Mouse (Mus musculus): ENCODE data around the gene Pik3c2b. TPM values are rescaled to one million over a fixed set of nuclear protein-coding genes. Genes with fewer than 3 reads are reported as not detected.
"Not testable (repeated sequence)": the region's sequence is repeated elsewhere in the genome, so short reads cannot be mapped to it uniquely, and the experiment has no call there.

Pik3c2b gene
- polyA plus RNA-seq, 1 experiment = 31.2 TPM

DNA sequence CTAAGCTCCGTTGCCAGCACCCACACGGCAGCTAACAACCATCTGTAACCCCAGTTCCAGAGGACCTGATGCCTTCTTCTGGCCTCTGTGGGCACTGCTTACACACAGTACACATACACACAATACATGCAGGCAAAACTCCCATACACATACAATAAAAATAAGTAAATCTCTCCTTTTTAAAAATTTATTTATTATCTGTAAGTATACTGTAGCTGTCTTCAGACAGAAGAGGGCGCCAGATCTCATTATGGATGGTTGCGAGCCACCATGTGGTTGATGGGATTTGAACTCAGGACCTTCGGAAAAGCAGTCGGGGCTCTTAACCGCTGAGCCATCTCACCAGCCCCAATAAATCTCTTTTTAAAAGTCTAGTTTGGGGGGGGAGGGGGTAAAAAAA is 24.1 kb upstream of the Pik3c2b start:
- TF ChIP-seq POLR2A (IDR thresholded peaks at IDR 0.05; ENCODE audit: borderline replicate concordance, extremely low read depth, insufficient read depth, insufficient read length, poor library complexity, severe bottlenecking) = no peak
- no peak for TF ChIP-seq CTCF (IDR thresholded peaks at IDR 0.05; ENCODE audit: borderline replicate concordance, extremely low read depth, insufficient read depth, insufficient read length)
- DNase-seq (ENCODE audit: low read depth) = no peak

DNA sequence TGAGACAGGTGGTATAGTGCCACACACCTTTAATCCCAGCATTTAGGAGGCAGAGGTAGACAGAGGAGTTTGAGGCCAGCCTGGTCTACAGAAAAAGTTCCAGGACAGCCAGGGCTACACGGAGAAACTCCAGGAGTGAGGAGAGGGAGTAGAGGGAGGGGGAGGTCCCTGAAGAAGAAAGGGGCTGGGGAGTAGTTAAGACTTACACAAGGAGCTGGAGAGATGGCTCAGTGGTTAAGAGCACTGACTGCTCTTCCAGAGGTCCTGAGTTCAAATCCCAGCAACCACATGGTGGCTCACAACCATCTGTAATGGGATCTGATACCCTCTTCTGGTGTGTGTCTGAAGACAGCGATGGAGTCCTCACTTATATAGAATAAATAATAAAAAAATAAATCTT is 23.5 kb upstream of the Pik3c2b start:
- not testable (repeated sequence) for DNase-seq (ENCODE audit: low read depth)

DNA sequence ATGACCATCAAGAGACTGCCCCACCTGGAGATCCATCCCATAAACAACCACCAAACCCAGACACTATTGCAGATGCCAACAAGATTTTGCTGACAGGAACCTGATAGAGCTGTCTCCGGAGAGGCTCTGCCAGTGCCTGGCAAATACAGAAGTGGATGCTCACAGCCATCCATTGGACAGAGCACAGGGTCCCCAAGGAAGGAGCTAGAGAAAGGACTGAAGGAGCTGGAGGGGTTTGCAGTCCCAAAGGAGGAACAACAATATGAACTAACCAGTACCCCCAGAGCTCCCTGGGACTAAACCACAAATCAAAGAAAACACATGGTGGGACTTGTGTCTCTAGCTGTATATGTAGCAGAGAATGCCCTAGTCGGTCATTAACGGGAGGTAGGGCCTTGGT is 21.7 kb upstream of the Pik3c2b start:
- DNase-seq (ENCODE audit: low read depth) = not testable (repeated sequence)

DNA sequence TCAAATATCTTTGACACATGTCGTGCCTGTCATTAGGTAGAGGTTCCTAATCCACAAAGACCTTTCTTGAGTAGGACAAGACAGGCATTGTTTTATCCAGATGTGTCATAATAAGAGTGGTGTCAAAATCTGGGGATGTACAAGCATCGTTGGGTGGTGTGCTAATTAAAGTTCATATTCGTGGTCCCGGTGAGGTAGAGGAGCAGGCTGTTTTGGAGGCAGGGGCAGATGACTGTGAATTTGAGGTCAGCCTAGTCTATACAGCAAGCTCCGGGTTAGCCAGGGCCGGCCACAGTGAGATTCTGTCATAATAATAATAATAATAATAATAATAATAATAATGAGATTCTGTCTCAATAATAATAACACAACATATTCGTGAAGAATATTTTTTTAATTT is 21.0 kb upstream of the Pik3c2b start:
- DNase-seq (ENCODE audit: low read depth) = no peak
- TF ChIP-seq CTCF (IDR thresholded peaks at IDR 0.05; ENCODE audit: borderline replicate concordance, extremely low read depth, insufficient read depth, insufficient read length) (no peak), POLR2A (IDR thresholded peaks at IDR 0.05; ENCODE audit: borderline replicate concordance, extremely low read depth, insufficient read depth, insufficient read length, poor library complexity, severe bottlenecking) (no peak)

DNA sequence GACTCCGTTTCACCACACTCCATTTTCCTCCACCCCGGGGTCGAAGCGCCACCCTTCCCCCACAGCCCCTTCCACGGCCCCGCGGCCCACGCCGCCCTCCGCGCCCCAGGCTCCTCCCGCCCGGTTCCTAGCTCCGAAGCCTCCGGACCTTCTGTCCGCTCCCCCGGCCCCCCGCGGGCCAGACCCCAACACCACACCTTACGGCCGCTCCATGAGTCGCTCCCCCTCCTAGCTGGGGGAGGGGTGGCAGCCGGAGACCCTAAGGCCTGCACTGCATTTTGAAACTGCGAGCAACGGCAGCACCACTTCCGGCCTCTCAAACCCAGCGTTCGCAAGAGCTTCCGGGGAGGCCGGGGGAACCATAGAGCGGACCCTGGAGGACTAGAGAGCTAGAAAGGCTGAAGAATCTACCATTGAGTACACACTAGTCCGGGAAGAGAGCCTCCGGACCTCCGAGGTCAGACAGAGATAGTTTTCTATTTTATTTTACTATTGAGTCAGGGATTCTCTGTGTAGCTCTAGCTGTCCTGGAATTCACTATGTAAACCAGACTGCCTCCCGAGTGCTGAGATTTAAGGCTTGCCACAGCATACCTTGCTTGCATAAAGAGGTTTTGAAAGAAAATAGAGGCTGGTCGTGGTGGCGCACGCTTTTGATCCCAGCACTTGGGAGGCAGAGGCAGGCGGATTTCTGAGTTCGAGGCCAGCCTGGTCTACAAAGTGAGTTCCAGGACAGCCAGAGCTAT is 20.2 kb upstream of the Pik3c2b start:
- TF ChIP-seq POLR2A (IDR thresholded peaks at IDR 0.05; ENCODE audit: borderline replicate concordance, extremely low read depth, insufficient read depth, insufficient read length, poor library complexity, severe bottlenecking) (no peak), CTCF (IDR thresholded peaks at IDR 0.05; ENCODE audit: borderline replicate concordance, extremely low read depth, insufficient read depth, insufficient read length) (no peak)
- DNase-seq (ENCODE audit: low read depth) = peak; percentile 99

DNA sequence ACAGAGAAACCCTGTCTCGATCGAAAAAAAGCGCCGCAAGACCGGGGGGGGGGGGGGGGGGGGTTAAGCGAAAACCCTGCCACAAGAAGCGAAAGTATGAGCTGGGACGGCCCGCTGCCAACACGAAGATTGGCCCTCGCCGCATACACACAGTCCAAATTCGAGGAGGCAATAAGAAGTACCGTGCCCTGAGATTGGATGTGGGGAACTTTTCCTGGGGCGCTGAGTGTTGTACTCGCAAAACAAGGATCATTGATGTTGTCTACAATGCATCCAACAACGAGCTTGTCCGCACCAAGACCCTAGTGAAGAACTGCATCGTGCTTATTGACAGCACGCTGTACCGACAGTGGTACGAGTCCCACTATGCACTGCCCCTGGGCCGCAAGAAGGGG is 19.7 kb upstream of the Pik3c2b start:
- not testable (repeated sequence) for DNase-seq (ENCODE audit: low read depth)

DNA sequence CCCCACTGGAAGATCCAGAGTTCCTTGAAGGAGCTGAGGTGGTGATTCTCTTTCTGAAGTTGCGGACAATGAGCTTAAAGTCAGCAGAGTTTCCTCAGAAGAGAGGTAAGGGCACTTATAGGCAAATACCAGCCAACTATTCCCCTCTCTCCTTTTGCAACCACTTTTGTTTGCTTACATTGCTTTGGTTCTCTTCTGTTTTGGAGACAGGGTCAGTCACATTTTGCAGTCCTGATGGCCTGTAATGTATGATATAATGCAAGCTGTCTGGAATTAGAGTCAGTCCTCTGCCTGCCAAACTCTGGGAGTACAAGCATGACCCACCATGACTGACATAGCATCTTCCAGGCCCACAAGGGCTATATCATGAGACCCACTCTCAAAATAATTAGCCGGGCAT is 18.3 kb upstream of the Pik3c2b start:
- TF ChIP-seq CTCF (IDR thresholded peaks at IDR 0.05; ENCODE audit: borderline replicate concordance, extremely low read depth, insufficient read depth, insufficient read length) (no peak), POLR2A (IDR thresholded peaks at IDR 0.05; ENCODE audit: borderline replicate concordance, extremely low read depth, insufficient read depth, insufficient read length, poor library complexity, severe bottlenecking) (no peak)
- no peak for DNase-seq (ENCODE audit: low read depth)

DNA sequence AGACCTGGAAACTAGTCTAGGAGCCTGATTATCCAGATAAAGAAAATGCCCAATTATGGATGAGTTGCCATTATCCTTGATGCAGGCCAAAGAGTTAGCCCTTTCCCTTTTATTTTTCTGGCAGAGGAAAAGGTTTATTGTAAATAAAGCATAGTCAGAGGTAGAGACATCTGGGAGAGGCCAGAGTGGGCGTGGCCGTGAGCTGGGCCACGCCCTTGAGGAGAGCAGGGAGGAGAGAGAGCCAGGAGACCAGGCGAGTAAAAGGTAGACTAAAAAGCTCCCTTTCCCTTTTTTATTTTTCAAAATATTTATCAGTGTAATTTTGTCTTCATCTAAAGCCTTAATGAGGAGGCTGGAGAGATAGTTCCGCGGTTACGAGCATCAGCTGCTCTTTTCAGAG is 17.5 kb upstream of the Pik3c2b start:
- DNase-seq (ENCODE audit: low read depth) = no peak
- TF ChIP-seq POLR2A (IDR thresholded peaks at IDR 0.05; ENCODE audit: borderline replicate concordance, extremely low read depth, insufficient read depth, insufficient read length, poor library complexity, severe bottlenecking) (no peak), CTCF (IDR thresholded peaks at IDR 0.05; ENCODE audit: borderline replicate concordance, extremely low read depth, insufficient read depth, insufficient read length) (no peak)

DNA sequence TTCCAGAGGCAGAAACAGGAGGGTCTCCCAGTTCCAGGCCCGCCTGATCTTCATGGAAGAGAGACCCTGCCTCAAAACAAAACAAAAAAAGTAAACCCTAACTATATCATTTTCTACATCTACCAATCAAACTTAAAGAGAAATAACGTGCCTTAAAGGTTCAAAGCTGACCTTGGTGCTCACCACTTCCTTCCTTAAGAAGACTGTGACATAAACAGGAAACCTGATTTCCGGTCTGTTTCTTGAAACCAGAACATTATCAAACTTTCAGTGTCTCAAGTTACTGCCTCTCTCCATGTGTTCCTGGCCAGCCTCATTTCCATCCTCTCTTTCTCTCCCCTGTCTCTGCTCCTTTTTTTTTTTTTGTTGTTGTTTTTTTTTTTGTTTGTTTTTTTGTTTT is 15.7 kb upstream of the Pik3c2b start:
- DNase-seq (ENCODE audit: low read depth) = no peak
- TF ChIP-seq CTCF (IDR thresholded peaks at IDR 0.05; ENCODE audit: borderline replicate concordance, extremely low read depth, insufficient read depth, insufficient read length) = no peak
- TF ChIP-seq POLR2A (IDR thresholded peaks at IDR 0.05; ENCODE audit: borderline replicate concordance, extremely low read depth, insufficient read depth, insufficient read length, poor library complexity, severe bottlenecking) = no peak

DNA sequence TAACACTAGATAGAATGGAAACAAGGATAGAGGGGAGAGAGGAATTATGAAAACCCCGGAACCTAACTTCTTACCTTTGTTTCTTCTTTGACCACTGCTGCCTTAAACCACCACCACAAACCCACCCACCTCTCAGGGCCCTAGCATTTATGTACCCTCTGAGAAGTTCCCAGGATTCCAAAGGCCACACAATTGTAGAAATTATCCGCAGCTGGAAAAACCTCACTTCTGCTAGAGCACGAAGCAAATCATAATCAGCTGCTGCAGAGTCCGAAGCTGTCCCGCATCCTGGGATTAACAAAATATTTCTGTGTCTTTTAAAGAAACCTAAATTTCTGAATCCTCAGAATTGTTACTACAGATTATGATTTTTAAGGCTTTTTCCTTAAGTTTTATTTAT is 15.0 kb upstream of the Pik3c2b start, which contains the start of gene Mdm4:
Mdm4 (minus strand) TSS at position 101 of the 400 bp plus-strand sequence.
- no peak for DNase-seq (ENCODE audit: low read depth)
- no peak for TF ChIP-seq POLR2A (IDR thresholded peaks at IDR 0.05; ENCODE audit: borderline replicate concordance, extremely low read depth, insufficient read depth, insufficient read length, poor library complexity, severe bottlenecking)
- no peak for TF ChIP-seq CTCF (IDR thresholded peaks at IDR 0.05; ENCODE audit: borderline replicate concordance, extremely low read depth, insufficient read depth, insufficient read length)

DNA sequence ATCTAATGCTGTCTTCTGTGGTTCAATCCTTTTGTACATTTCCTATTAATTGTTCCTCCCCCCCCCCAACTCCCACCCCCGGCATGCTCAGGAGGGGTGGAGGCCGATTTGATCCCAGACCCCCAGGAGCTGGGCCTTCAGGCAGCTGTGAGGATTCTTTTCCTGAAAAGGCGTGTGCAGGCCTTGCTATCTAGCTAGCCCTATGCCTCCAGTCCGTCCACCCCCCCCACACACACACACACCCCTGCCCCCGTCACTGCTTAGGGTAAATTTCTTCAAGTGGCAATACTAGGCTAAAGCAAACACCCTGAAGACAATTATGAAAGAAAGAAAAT is 12.5 kb upstream of the Pik3c2b start:
- DNase-seq (ENCODE audit: low read depth) = no peak
- no peak for TF ChIP-seq POLR2A (IDR thresholded peaks at IDR 0.05; ENCODE audit: borderline replicate concordance, extremely low read depth, insufficient read depth, insufficient read length, poor library complexity, severe bottlenecking)
- TF ChIP-seq CTCF (IDR thresholded peaks at IDR 0.05; ENCODE audit: borderline replicate concordance, extremely low read depth, insufficient read depth, insufficient read length) = no peak

DNA sequence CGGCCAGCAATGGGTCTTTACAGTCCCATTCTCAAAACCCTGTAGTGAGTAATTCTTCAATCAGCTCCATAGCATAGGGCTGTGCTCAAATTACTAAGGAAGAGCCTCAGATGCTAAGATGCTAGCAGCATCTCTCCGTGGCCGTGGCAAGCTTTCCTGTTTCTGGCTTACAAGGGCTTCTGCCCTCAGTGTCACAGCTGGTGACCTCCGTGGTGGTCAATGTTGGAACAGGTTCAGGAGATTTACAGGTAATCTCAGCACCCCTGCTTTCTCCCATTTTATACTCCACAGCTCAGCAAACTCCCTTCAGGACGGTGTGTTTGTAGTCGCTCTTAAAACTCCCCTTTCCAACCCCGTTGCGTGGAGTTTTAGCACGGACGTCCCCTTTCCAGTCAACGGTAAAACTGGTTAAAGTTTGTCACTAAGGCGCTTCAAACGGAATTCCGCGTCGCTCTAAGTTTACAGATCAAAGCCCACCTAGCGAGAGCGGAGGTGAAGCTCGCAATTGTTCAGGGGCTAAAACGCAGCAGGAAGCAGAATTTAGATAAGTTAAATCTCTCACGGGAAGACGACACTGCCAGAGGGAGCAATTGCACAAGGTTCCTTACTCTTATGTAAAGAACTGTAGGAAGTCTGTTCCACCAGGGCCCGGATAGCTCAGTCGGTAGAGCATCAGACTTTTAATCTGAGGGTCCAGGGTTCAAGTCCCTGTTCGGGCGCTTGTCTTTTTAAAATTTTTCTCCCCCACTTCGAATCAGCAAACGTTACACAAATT is 12.0 kb upstream of the Pik3c2b start:
- DNase-seq (ENCODE audit: low read depth) = peak; percentile 91
- TF ChIP-seq POLR2A (IDR thresholded peaks at IDR 0.05; ENCODE audit: borderline replicate concordance, extremely low read depth, insufficient read depth, insufficient read length, poor library complexity, severe bottlenecking) (no peak), CTCF (IDR thresholded peaks at IDR 0.05; ENCODE audit: borderline replicate concordance, extremely low read depth, insufficient read depth, insufficient read length) (no peak)

DNA sequence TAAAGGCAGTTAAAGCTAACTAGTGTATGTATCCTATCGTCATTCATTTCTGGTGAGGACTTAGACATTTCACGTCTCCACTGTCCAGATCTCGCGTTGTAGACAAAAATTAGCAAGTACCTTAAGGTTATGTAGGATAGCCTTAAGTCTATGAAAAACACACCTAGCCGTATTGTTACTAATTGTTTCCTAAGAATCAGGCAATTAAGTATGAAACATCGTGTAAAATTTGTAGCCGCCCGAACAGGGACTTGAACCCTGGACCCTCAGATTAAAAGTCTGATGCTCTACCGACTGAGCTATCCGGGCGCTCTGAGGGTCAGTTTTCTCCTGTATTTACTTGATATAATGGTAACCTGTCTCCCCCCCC is 11.4 kb upstream of the Pik3c2b start:
- DNase-seq (ENCODE audit: low read depth) = no peak
- TF ChIP-seq POLR2A (IDR thresholded peaks at IDR 0.05; ENCODE audit: borderline replicate concordance, extremely low read depth, insufficient read depth, insufficient read length, poor library complexity, severe bottlenecking) (no peak), CTCF (IDR thresholded peaks at IDR 0.05; ENCODE audit: borderline replicate concordance, extremely low read depth, insufficient read depth, insufficient read length) (no peak)

DNA sequence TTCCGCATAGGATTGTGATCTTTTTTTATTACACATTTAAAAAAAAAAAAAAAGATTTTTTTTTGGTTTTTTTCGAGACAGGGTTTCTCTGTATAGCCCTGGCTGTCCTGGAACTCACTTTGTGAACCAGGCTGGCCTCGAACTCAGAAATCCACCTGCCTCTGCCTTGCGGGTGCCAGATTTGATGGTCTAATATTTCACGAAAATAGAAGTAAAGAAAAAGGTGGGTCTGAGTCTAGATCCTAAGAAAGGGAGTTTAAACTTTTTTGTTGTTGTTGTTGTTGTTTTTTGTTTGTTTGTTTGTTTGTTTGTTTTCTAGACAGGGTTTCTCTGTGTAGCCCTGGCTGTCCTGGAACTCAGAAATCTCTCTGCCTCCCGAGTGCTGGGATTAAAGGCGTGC is 10.8 kb upstream of the Pik3c2b start:
- not testable (repeated sequence) for DNase-seq (ENCODE audit: low read depth)
